Mouse (Mus musculus): ENCODE measurements around the gene Ldoc1. TPM values are rescaled to one million over a fixed set of nuclear protein-coding genes. Genes with fewer than 3 reads are reported as not detected.

The Ldoc1 gene
- total RNA-seq (2021), result 1 to 10 TPM; 2.5 to 3.8 TPM

DNA sequence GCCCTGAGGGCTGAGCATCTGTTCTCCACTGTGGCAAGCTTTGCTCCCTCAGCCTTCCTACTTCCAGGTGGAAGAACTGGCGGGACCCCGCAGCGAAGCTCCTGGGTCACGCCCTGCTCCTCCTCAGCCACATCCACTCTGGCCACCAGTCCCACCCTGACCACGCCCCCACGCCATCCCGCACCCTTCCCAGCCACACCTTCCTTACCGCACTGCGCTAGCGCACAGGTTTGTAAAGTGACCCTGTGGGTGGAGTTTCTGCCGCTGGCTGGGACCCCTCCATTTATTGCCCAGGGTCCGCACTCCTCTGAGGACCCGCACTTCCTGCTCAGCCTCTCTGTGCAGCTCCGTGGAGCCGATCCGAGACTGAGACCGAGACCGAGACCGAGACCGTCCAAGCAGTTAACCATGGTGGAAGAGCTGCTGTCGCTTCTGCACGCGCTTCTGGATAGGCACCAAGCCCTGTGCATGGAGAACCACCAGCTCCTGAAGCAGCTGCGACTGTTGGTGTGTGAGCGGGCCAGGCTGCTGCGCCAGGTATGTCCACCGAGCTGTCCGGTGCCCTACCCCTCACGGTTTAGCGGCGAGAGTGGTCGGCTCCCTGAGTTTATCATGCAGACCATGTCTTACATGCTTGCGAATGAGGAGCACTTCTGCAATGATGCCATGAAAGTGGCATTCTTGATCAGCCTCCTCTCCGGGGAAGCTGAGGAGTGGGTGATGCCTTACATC, at the start of gene Ldoc1:
Gene Ldoc1 (plus strand): TSS at position 196 of the 732 bp plus-strand sequence.
- DNase-seq (ENCODE audit: extremely low spot score in 1 of 2, low spot score in 2 of 2), result no peak
- intact Hi-C loops (cut with DNase I), result no loop called here

DNA sequence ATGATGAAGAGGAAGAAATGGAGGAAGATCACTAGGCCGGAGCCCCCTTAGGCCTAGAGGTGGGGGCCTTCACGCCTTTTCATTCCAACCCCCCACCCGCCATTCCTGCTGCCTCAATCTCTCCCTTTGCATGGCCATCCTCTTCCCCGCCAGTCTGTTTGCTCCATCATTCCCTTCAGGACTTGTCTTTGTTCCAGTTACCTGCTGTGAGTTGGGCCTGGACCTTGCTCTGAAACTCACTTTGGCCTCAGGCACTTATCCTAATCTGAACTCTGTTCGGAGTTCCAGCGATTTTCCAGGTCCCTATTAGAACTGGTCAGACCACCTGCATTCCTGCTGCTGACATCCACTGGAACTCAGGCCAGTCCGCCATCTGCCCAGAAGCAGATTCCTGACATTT, 834 bp downstream of the Ldoc1 start:
- no peak for DNase-seq (ENCODE audit: extremely low spot score in 1 of 2, low spot score in 2 of 2)

DNA sequence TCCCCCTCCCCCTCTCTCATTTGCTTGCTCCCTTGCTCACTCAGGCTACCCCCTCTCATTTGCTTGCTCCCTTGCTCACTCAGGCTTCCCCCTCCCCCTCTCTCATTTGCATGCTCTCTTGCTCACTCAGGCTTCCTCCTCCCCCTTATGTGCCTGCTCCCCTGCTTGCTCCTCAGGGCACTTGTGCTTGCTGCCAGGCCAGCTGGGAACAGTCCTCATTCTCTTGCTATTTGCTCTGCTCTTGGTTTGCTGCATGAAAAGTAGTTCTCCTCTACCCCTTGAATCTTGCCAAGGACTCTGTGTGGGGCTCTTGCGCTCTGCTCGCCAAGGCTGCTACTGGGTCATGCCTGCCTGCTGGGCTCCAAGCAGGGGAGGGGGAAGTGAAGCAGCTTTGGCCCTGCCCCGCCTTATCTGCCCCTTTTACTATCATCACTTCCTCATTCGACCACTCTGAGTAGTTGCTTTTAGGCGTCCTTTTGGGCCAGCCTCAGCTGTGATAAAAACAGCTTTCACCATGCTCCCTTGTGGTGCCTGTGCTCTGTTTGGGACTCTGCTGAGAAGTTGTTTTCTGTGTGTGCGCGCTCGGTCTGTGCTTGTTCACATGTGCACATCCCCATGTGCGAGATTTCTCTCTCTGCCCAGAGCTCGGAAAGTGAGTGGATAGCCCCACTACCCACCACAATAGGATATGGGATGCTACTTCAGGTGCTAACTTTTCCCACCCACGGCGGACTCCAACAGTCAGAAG, 13.2 kb downstream of the Ldoc1 start:
- intact Hi-C loops (cut with DNase I), result no loop called here
- peak in 1 of 2 experiments; percentile 7 for DNase-seq (ENCODE audit: extremely low spot score in 1 of 2, low spot score in 2 of 2)

More for the DNA sequence above, 834 bp downstream of the Ldoc1 start:
- intact Hi-C loops (cut with DNase I), result no loop called here

DNA sequence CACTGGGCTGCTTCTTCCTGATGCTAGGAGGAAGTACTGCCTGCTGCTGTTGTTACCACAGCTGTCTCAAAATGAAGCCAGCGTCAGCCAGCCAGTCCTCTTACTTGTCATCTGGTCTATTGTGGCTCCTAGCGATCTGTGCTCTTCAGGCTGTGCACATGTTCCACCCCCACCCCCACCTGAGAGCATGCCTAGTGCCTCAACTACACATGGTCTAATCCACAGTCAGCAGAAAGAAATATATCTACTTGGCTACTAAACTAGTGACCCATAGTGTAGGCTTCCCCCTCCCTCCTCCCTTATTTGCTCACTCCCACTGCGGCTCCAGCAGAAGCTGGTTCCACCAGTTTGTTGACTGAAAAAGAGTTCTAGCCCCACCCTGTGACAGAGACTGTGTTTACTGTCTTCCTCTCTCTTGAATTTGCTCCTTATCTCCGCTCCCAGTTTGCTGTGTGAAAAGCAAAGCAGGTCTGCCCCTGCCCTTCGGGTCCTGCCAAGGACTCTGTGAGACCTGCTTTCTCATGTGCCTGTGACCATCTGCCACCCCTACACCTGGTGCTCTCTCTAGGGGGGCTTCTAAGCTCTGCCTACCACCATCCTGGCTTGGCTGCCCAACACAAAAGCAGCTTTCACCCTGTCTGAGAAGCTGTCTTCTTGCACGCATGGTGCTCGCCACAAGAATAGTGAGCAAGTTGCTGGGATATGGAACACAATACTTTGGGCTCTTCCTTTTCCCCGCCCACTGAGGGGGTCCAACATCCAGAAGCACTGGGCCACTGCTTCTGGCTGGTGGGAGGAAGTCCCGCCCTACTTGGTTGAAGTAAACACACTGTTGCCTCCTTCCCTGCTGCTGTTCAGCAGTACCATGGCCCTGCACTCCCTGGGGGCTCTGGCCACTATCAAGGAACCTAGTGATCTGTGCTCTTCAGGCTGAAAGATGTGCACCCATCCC, 14.0 kb downstream of the Ldoc1 start:
- intact Hi-C loops (cut with DNase I), result no loop called here
- no peak for DNase-seq (ENCODE audit: extremely low spot score in 1 of 2, low spot score in 2 of 2)

DNA sequence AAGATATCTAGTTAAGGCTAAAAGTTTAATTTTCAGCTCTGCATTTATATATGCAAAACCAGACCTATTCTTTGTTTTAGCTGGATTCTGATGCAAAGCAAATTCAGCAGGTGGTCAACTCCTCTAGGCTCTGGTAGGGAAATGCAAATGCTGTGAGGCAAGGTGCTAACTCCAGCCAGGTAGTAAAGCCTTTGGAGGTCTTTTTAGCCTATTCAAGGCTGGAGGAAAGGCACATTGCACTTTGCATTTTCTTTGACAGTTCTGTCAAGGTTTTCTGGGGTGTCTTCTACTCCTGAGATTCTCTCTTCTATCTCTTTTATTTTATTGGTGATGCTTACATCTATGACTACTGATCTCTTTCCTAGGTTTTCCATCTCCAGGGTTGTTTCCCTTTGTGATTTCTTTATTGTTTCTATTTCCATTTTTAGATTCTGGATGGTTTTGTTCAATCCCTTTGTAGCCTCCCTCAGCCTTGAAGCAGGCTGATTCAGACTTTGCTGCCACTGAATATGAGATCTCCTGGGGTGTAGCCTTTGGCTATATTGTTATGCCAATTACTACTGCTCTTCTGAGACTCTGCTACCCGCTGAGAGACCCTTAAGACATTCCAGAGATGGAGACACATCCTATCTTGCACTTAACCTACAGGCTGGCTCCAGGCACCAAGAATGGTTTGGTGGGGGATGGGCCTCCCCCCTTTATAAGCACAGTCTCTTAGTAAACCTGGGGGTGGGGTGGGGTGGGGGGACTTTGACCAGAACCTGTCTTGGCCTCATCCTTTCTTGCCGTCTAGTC, 18.4 kb downstream of the Ldoc1 start:
- DNase-seq (ENCODE audit: extremely low spot score in 1 of 2, low spot score in 2 of 2), result no peak
- intact Hi-C loops (cut with DNase I), result no loop called here

Data from left cerebral cortex, postnatal 10 days (tissue).